Mouse (Mus musculus): ENCODE data around the gene Ccdc142.

DNA sequence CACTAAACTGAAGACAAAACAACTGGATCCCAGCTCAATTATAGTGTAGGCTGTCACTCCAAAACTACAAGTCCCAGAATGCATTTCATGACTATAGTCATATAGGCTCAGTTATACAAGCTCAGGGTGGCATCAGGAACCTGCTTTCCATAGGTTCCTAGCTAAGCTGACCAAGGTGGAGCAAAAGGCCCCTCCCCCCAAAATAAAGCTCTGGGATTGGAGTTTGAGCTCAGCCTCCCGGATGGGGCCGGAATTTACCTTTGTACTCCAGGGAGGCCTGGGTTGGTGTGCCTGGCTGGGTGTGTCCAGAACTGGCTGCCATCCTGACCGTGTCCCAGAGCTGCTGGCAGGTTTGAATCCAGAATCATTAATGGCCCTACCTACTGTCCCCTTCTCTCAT is 43.6 kb upstream of the Ccdc142 start, which contains the start of gene Dqx1:
- no peak for TF ChIP-seq GATA1 (IDR thresholded peaks at IDR 0.05; ENCODE audit: borderline replicate concordance, low read length)
- TF ChIP-seq FLI1 (IDR thresholded peaks at IDR 0.05; ENCODE audit: low read length): no peak

All from megakaryocyte, embryonic 14.5 days (primary cell).